Mouse (Mus musculus): ENCODE data around the gene Fam118b. TPM values are rescaled to one million over a fixed set of nuclear protein-coding genes. Genes with fewer than 3 reads are reported as not detected.

The Fam118b gene
- polyA plus RNA-seq (2016; fragmentation: Nextera tagmentation; extraction: Ambion mirVana), result 69.3 and 70.1 TPM in 2 replicates

- Histone ChIP-seq H3K4me1 (peaks cover 15% of the 10 kb centered on the region), H3K36me3 (peaks cover under 1% of the 10 kb centered on the region; the same call in 1 of the 2 replicates), H3K27ac (replicated peaks) (peak within 1 kb of the TSS; percentile 68), H3K27me3 (no peaks in the 10 kb centered on the region), H3K4me2 (replicated peaks) (peak within 1 kb of the TSS; percentile 83), H3K9ac (replicated peaks) (peak within 1 kb of the TSS; percentile 84), H3K4me3 (peak within 1 kb of the TSS; percentile 82), H3K9me3 (no peaks in the 10 kb centered on the region)
- ATAC-seq (ENCODE audit: low FRiP score, low read depth), result peak; percentile 97
- under 1% methylated on average over 61 of the region's 62 CpGs for WGBS
Measured at GRCm38 (mm10) chr9:35267146-35267975, at the start of gene Fam118b, which contains the start of gene Rpusd4. TSS of gene Fam118b (minus strand) at chr9:35267805. TSS of gene Rpusd4 (plus strand) at chr9:35267865.

- no peak for ATAC-seq (ENCODE audit: low FRiP score, low read depth)
- Histone ChIP-seq H3K4me2 (replicated peaks) (no peak overlapping the region), H3K27ac (replicated peaks) (no peak overlapping the region)
Measured at GRCm38 (mm10) chr9:35316771-35317211, 49.2 kb upstream of the Fam118b start.

GRCm38 (mm10) chr9:35314254-35314653 lies 46.6 kb upstream of the Fam118b start:
- no peak overlapping the region for H3K27ac ChIP-seq (replicated peaks)
- no peak overlapping the region for H3K9ac ChIP-seq (replicated peaks)
- no peaks in the 10 kb centered on the region for H3K9me3 ChIP-seq
- peaks cover 26% of the 10 kb centered on the region for H3K27me3 ChIP-seq
- ATAC-seq (ENCODE audit: low FRiP score, low read depth), result 0 out of 2 replicates have a peak, but pooled peaks have one; percentile 55
- no peak overlapping the region for H3K4me3 ChIP-seq
- WGBS, result 33% methylated on average over 1 of the region's 1 CpGs
- no peaks in the 10 kb centered on the region for H3K36me3 ChIP-seq
- no peak overlapping the region for H3K4me2 ChIP-seq (replicated peaks)
- peaks cover 43% of the 10 kb centered on the region for H3K4me1 ChIP-seq

More at GRCm38 (mm10) chr9:35316771-35317211, 49.2 kb upstream of the Fam118b start:
- no peak overlapping the region for H3K4me3 ChIP-seq
- peaks cover 46% of the 10 kb centered on the region for H3K27me3 ChIP-seq
- no peaks in the 10 kb centered on the region for H3K36me3 ChIP-seq
- peaks cover 43% of the 10 kb centered on the region for H3K4me1 ChIP-seq
- H3K9ac ChIP-seq (replicated peaks), result no peak overlapping the region
- 62% methylated on average over 3 of the region's 3 CpGs for WGBS
- no peaks in the 10 kb centered on the region for H3K9me3 ChIP-seq

GRCm38 (mm10) chr9:35313601-35314000 lies 46.0 kb upstream of the Fam118b start:
- WGBS, result 31% methylated on average over 4 of the region's 4 CpGs
- Histone ChIP-seq H3K27ac (replicated peaks) (no peak overlapping the region), H3K9me3 (no peaks in the 10 kb centered on the region), H3K9ac (replicated peaks) (no peak overlapping the region), H3K27me3 (peaks cover 26% of the 10 kb centered on the region), H3K4me3 (no peak overlapping the region), H3K4me1 (peaks cover 38% of the 10 kb centered on the region), H3K36me3 (no peaks in the 10 kb centered on the region), H3K4me2 (replicated peaks) (no peak overlapping the region)
- no peak for ATAC-seq (ENCODE audit: low FRiP score, low read depth)

- peaks cover 20% of the 10 kb centered on the region for H3K27me3 ChIP-seq
Measured at GRCm38 (mm10) chr9:35312516-35312915, 44.9 kb upstream of the Fam118b start.

GRCm38 (mm10) chr9:35310377-35310776 lies 42.8 kb upstream of the Fam118b start:
- Histone ChIP-seq H3K4me1 (peaks cover 20% of the 10 kb centered on the region), H3K9ac (replicated peaks) (no peak overlapping the region), H3K4me3 (no peak overlapping the region), H3K4me2 (replicated peaks) (no peak overlapping the region), H3K27ac (replicated peaks) (no peak overlapping the region), H3K36me3 (no peaks in the 10 kb centered on the region), H3K27me3 (peaks cover 5% of the 10 kb centered on the region), H3K9me3 (no peaks in the 10 kb centered on the region)
- no peak for ATAC-seq (ENCODE audit: low FRiP score, low read depth)
- 84% methylated on average over 6 of the region's 6 CpGs for WGBS

More at GRCm38 (mm10) chr9:35312516-35312915, 44.9 kb upstream of the Fam118b start:
- no peaks in the 10 kb centered on the region for H3K9me3 ChIP-seq
- no peak overlapping the region for H3K9ac ChIP-seq (replicated peaks)
- no peak overlapping the region for H3K4me3 ChIP-seq
- no peak for ATAC-seq (ENCODE audit: low FRiP score, low read depth)
- H3K4me1 ChIP-seq, result peaks cover 29% of the 10 kb centered on the region
- no peak overlapping the region for H3K27ac ChIP-seq (replicated peaks)
- no peaks in the 10 kb centered on the region for H3K36me3 ChIP-seq
- H3K4me2 ChIP-seq (replicated peaks), result no peak overlapping the region
- WGBS, result 63% methylated on average over 3 of the region's 3 CpGs

- no peak for ATAC-seq (ENCODE audit: low FRiP score, low read depth)
- Histone ChIP-seq H3K4me1 (no peaks in the 10 kb centered on the region), H3K27me3 (no peaks in the 10 kb centered on the region), H3K4me3 (no peak overlapping the region), H3K9me3 (no peaks in the 10 kb centered on the region), H3K36me3 (no peaks in the 10 kb centered on the region), H3K27ac (replicated peaks) (no peak overlapping the region), H3K9ac (replicated peaks) (no peak overlapping the region), H3K4me2 (replicated peaks) (no peak overlapping the region)
- WGBS, result 83% methylated on average over 7 of the region's 7 CpGs
Measured at GRCm38 (mm10) chr9:35307461-35307860, 39.9 kb upstream of the Fam118b start.

GRCm38 (mm10) chr9:35302172-35302571 lies 34.6 kb upstream of the Fam118b start:
- no peaks in the 10 kb centered on the region for H3K9me3 ChIP-seq
- H3K9ac ChIP-seq (replicated peaks), result no peak overlapping the region
- WGBS, result 88% methylated on average over 3 of the region's 3 CpGs
- no peak overlapping the region for H3K27ac ChIP-seq (replicated peaks)
- H3K27me3 ChIP-seq, result no peaks in the 10 kb centered on the region
- H3K36me3 ChIP-seq, result no peaks in the 10 kb centered on the region
- no peak overlapping the region for H3K4me3 ChIP-seq
- no peaks in the 10 kb centered on the region for H3K4me1 ChIP-seq
- H3K4me2 ChIP-seq (replicated peaks), result no peak overlapping the region
- ATAC-seq (ENCODE audit: low FRiP score, low read depth), result no peak

- Histone ChIP-seq H3K4me3 (no peak overlapping the region), H3K9ac (replicated peaks) (no peak overlapping the region), H3K9me3 (peaks cover 3% of the 10 kb centered on the region; the same call in 1 of the 2 replicates), H3K4me1 (no peaks in the 10 kb centered on the region), H3K27me3 (peaks cover 2% of the 10 kb centered on the region; the same call in 1 of the 2 replicates), H3K4me2 (replicated peaks) (no peak overlapping the region), H3K36me3 (no peaks in the 10 kb centered on the region), H3K27ac (replicated peaks) (no peak overlapping the region)
- no peak for ATAC-seq (ENCODE audit: low FRiP score, low read depth)
Measured at GRCm38 (mm10) chr9:35297791-35298190, 30.2 kb upstream of the Fam118b start.

GRCm38 (mm10) chr9:35293465-35293864 lies 25.9 kb upstream of the Fam118b start:
- no peak overlapping the region for H3K4me3 ChIP-seq
- 88% methylated on average over 5 of the region's 5 CpGs for WGBS
- H3K27ac ChIP-seq (replicated peaks), result no peak overlapping the region
- no peak overlapping the region for H3K9ac ChIP-seq (replicated peaks)
- peaks cover 6% of the 10 kb centered on the region for H3K4me1 ChIP-seq
- H3K9me3 ChIP-seq, result peaks cover 3% of the 10 kb centered on the region; the same call in 1 of the 2 replicates
- H3K36me3 ChIP-seq, result no peaks in the 10 kb centered on the region
- H3K4me2 ChIP-seq (replicated peaks), result no peak overlapping the region
- no peak for ATAC-seq (ENCODE audit: low FRiP score, low read depth)
- H3K27me3 ChIP-seq, result peaks cover 35% of the 10 kb centered on the region

- 72% methylated on average over 4 of the region's 4 CpGs for WGBS
- Histone ChIP-seq H3K27me3 (peaks cover 60% of the 10 kb centered on the region), H3K9me3 (no peaks in the 10 kb centered on the region), H3K4me2 (replicated peaks) (no peak overlapping the region), H3K9ac (replicated peaks) (no peak overlapping the region), H3K4me1 (peaks cover 6% of the 10 kb centered on the region), H3K36me3 (no peaks in the 10 kb centered on the region), H3K4me3 (no peak overlapping the region), H3K27ac (replicated peaks) (no peak overlapping the region)
- no peak for ATAC-seq (ENCODE audit: low FRiP score, low read depth)
Measured at GRCm38 (mm10) chr9:35290916-35291315, 23.3 kb upstream of the Fam118b start.

- 94% methylated on average over 3 of the region's 3 CpGs for WGBS
- Histone ChIP-seq H3K9me3 (no peaks in the 10 kb centered on the region), H3K4me3 (no peak overlapping the region), H3K4me2 (replicated peaks) (no peak overlapping the region), H3K36me3 (no peaks in the 10 kb centered on the region), H3K27me3 (peaks cover 64% of the 10 kb centered on the region), H3K27ac (replicated peaks) (no peak overlapping the region), H3K4me1 (peaks cover 6% of the 10 kb centered on the region), H3K9ac (replicated peaks) (no peak overlapping the region)
- ATAC-seq (ENCODE audit: low FRiP score, low read depth), result no peak
Measured at GRCm38 (mm10) chr9:35290417-35290816, 22.8 kb upstream of the Fam118b start.
